Mouse (Mus musculus) left cerebral cortex, adult 9 months (tissue): ENCODE results near the gene Synrg.

ENCODE experiments used
- DNase-seq, 2 experiments: peaks; one replicate each; pipeline ENCODE4 v3.0.0; 2022; ENCODE audit warnings: low spot score in 2 of 2

Gene Synrg

GRCm38 (mm10) chr11:84040621-84041020 is 76.4 kb downstream of the Synrg start:
- DNase-seq: no peak

GRCm38 (mm10) chr11:84042808-84043762 is 78.9 kb downstream of the Synrg start:
- peak; percentile 66 to 79 for DNase-seq

GRCm38 (mm10) chr11:84044988-84045387 is 80.8 kb downstream of the Synrg start:
- DNase-seq: no peak

- DNase-seq: no peak
Observed at GRCm38 (mm10) chr11:84047270-84047669, 83.0 kb downstream of the Synrg start.

- peak in 1 of 2 experiments; percentile 32 for DNase-seq
Observed at GRCm38 (mm10) chr11:84048411-84048810, 84.2 kb downstream of the Synrg start.

- no peak for DNase-seq
Observed at GRCm38 (mm10) chr11:84053055-84053454, 88.8 kb downstream of the Synrg start.

- no peak for DNase-seq
Observed at GRCm38 (mm10) chr11:84053524-84054163, 89.4 kb downstream of the Synrg start.

- no peak for DNase-seq
Observed at GRCm38 (mm10) chr11:84057418-84057817, 93.2 kb downstream of the Synrg start.

GRCm38 (mm10) chr11:84059784-84060183 is 95.6 kb downstream of the Synrg start:
- no peak for DNase-seq

GRCm38 (mm10) chr11:84060635-84061034 is 96.4 kb downstream of the Synrg start:
- DNase-seq: no peak

- DNase-seq: no peak
Observed at GRCm38 (mm10) chr11:84061881-84062280, 97.7 kb downstream of the Synrg start.

GRCm38 (mm10) chr11:84062805-84063204 is 98.6 kb downstream of the Synrg start:
- no peak for DNase-seq

- no peak for DNase-seq
Observed at GRCm38 (mm10) chr11:84063631-84064209, 99.5 kb downstream of the Synrg start.

GRCm38 (mm10) chr11:84066071-84066481 is 101.8 kb downstream of the Synrg start:
- DNase-seq: peak in 1 of 2 experiments; percentile 54

GRCm38 (mm10) chr11:84066927-84067645 is 102.9 kb downstream of the Synrg start:
- DNase-seq: peak; percentile 75 to 83

GRCm38 (mm10) chr11:84067720-84068190 is 103.5 kb downstream of the Synrg start:
- DNase-seq: peak in 1 of 2 experiments; percentile 39

- peak in 1 of 2 experiments; percentile 53 for DNase-seq
Observed at GRCm38 (mm10) chr11:84068191-84069033, 104.2 kb downstream of the Synrg start.

- no peak for DNase-seq
Observed at GRCm38 (mm10) chr11:84069034-84069370, 104.8 kb downstream of the Synrg start, which contains the start of gene Dusp14. Dusp14 (minus strand) TSS chr11:84069261.

GRCm38 (mm10) chr11:84072904-84073651 is 108.8 kb downstream of the Synrg start:
- peak; percentile 81 to 83 for DNase-seq
